Mouse (Mus musculus) hindbrain, embryonic 11.5 days (tissue): ENCODE results near the gene Gm6169. TPM values are rescaled to one million over a fixed set of nuclear protein-coding genes. Genes with fewer than 3 reads are reported as not detected.
"Not testable (repeated sequence)": the region's sequence is repeated elsewhere in the genome, so short reads cannot be mapped to it uniquely, and the experiment has no call there.

Source experiments
- ATAC-seq: fragments of 200-750 bp; cut with Nextera tagmentation; 2 replicates; pipeline ENCODE4 v1.8.0; 2017; ENCODE audit warnings: mild to moderate bottlenecking, moderate TSS enrichment, moderate library complexity; ENCODE audit not compliant: low FRiP score
- DNase-seq: peaks from one replicate; pipeline ENCODE4 v3.0.0-alpha.2; 2015; ENCODE audit warnings: low spot score
- H3K27ac ChIP-seq: fragments of 300-500 bp; sonication (generic); 2 replicates; pipeline ENCODE4 v1.5.1; 2014; ENCODE audit warnings: mild to moderate bottlenecking, low read depth, low read length
- H3K27me3 ChIP-seq: fragments of 300-500 bp; sonication (generic); 2 replicates; pipeline ENCODE4 v1.6.1; 2014; ENCODE audit warnings: mild to moderate bottlenecking, low read length, moderate library complexity, mixed read lengths; ENCODE audit not compliant: control insufficient read depth, insufficient read depth
- H3K36me3 ChIP-seq: fragments of 300-500 bp; sonication (generic); 2 replicates; pipeline ENCODE4 v1.6.1; 2014; ENCODE audit warnings: mild to moderate bottlenecking, low read length, moderate library complexity, mixed read lengths; ENCODE audit not compliant: control insufficient read depth, insufficient read depth
- H3K4me1 ChIP-seq: fragments of 300-500 bp; sonication (generic); replicated peaks from 2 replicates; pipeline ENCODE4 v1.6.1; 2014; ENCODE audit warnings: low read length, mixed read lengths; ENCODE audit not compliant: control insufficient read depth, insufficient read depth
- H3K4me2 ChIP-seq: fragments of 300-500 bp; sonication (generic); replicated peaks from 2 replicates; pipeline ENCODE4 v1.6.1; 2014; ENCODE audit warnings: mild to moderate bottlenecking, low read depth, low read length
- H3K4me3 ChIP-seq: fragments of 300-500 bp; sonication (generic); 2 replicates; pipeline ENCODE4 v1.5.1; 2014; ENCODE audit warnings: low read depth, low read length
- H3K9ac ChIP-seq: fragments of 300-500 bp; sonication (generic); 2 replicates; pipeline ENCODE4 v1.6.1; 2014; ENCODE audit warnings: low read depth, low read length
- H3K9me3 ChIP-seq: fragments of 300-500 bp; sonication (generic); 2 replicates; pipeline ENCODE4 v1.6.1; 2016; ENCODE audit warnings: low read length; ENCODE audit not compliant: control insufficient read depth
- WGBS: fragments of 180-500 bp; shearing (Covaris S2); extraction: QIAGEN DNeasy Blood & Tissue Kit; methylation state at CpG from one replicate; pipeline ENCODE4 v1.1.7; 2014; 5-methylcytosine and 5-hydroxymethylcytosine counted together
- polyA plus RNA-seq: library from polyadenylated mRNA; unstranded; fragments of >200 nt; fragmentation: Nextera tagmentation; extraction: Ambion mirVana; gene quantifications from 2 replicates; pipeline ENCODE4 v1.2.1, GENCODE M21; 2014

The Gm6169 gene
- polyA plus RNA-seq, result 0.64 and 1.6 TPM in 2 replicates

DNA sequence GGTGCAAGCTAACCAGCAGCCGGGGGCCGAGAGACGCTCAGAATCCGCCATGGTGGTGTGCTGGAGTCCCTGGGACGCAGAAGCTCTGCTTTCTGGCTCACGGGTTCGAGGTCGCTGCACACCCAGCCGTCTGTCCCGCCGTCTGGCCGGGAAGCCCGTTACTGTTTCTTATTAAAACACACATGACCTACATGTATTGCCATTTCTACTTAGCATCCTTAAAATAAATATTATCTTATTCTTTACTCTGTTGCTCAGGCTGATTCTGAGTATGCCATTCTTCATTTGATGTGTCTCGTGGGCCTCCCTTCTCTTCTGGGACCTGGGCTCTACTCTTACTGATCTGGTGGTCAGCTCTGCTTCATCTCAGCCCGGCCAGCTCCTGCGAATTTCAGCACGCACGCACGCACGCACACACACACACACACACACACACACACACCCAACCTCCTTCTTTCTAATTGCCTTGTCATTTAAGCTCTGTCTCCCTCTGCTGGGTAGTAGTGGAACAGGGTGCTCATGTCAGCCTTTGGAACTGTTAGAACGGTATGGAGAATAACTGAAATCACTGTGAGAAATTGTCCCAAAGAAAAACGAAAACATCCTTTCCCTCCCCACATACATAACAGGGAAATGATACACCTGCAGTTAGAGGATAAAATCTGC is at the start of gene Gm6169:
Gene Gm6169, minus strand, starts transcription at position 51 of the 666 bp plus-strand sequence.
- ATAC-seq, result no peak

DNA sequence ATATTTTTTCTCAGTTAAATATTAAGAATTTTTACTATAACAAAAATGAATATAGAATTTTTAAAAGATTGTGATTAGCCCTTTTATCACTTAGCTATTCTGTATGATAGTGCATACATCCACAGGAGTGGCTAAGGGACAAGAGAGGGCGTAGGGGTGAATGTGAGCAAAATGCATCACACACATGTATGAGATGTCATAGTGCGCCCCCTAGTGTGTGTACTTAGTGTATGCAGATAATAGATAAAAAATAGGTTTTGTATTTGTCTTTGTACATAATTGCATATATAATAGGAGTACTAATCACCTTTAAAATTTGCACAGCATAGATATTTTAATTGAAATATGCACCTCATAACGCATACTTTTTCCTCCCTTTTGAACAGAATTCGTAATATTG is 46.8 kb upstream of the Gm6169 start:
- H3K36me3 ChIP-seq, result peaks cover 7% of the 10 kb centered on the region; the same call in 1 of the 2 replicates

More for the DNA sequence above, at the start of gene Gm6169:
- H3K9me3 ChIP-seq, result no peaks in the 10 kb centered on the region
- no peaks in the 10 kb centered on the region for H3K4me1 ChIP-seq
- 89% methylated on average over 22 of the region's 22 CpGs for WGBS
- H3K27ac ChIP-seq, result no peak within 1 kb of the TSS
- H3K27me3 ChIP-seq, result no peaks in the 10 kb centered on the region
- H3K4me3 ChIP-seq, result no peak within 1 kb of the TSS
- peak; percentile 71 for DNase-seq
- H3K9ac ChIP-seq, result no peak within 1 kb of the TSS
- no peaks in the 10 kb centered on the region for H3K36me3 ChIP-seq
- no peak within 1 kb of the TSS for H3K4me2 ChIP-seq

DNA sequence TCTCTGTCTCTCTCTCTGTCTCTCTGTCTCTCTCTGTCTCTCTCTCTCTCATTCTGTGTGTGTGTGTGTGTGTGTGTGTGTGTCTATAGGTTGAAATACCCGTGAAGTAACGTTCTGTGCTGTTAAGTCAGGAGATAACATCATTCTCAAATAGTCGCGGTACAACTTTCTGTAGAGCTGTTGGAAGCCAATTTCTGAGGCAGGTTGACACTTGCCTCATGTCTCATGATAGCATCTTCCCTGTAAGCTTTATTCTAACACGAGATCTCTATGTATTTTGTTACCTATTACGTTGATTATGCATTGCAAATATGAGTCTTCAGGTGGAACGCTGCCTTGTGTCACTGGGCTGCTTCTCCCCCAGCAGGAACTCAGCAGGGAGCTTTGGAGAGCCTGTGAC is 43.3 kb upstream of the Gm6169 start:
- Histone ChIP-seq H3K4me2 (no peak overlapping the region), H3K9ac (no peak overlapping the region), H3K27ac (no peak overlapping the region), H3K4me1 (no peaks in the 10 kb centered on the region; the same call in 1 of the 2 replicates), H3K27me3 (no peaks in the 10 kb centered on the region), H3K4me3 (no peak overlapping the region), H3K36me3 (no peaks in the 10 kb centered on the region), H3K9me3 (no peaks in the 10 kb centered on the region)
- WGBS, result 85% methylated on average over 7 of the region's 7 CpGs
- ATAC-seq, result no peak
- DNase-seq, result no peak

More for the DNA sequence above, 46.8 kb upstream of the Gm6169 start:
- Histone ChIP-seq H3K27me3 (no peaks in the 10 kb centered on the region), H3K9ac (no peak overlapping the region), H3K4me1 (no peaks in the 10 kb centered on the region), H3K9me3 (no peaks in the 10 kb centered on the region), H3K27ac (no peak overlapping the region), H3K4me3 (no peak overlapping the region), H3K4me2 (no peak overlapping the region)
- ATAC-seq (no peak), DNase-seq (peak; percentile 68)
- 65% methylated on average over 4 of the region's 4 CpGs for WGBS

DNA sequence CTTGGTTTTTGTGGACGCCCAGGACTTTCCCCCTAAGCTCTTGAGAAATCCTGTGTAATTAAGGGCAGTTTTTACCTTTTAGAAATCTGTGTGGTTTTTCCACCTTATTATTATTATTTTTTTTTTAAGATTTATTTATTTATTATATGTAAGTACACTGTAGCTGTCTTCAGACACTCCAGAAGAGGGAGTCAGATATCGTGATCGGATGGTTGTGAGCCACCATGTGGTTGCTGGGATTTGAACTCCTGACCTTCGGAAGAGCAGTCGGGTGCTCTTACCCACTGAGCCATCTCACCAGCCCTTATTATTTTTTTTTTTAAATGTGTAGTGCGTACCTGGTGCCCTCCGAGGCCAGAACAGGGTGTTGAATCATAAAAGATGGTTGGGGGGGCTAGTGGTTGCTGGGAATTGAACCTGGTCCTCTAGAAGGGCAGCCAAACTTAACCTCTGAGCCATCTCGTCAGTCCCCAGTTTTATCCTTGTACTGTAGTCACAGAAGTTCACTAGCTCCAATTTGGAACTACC is 39.4 kb upstream of the Gm6169 start:
- not testable (repeated sequence) for H3K4me1 ChIP-seq, H3K36me3 ChIP-seq, H3K27me3 ChIP-seq, H3K9me3 ChIP-seq, DNase-seq
- H3K27ac ChIP-seq, result peak overlapping the region; percentile 80; the same call in 1 of the 2 replicates
- ATAC-seq, result peak; percentile 4; the same call in 1 of the 2 replicates
- WGBS, result 38% methylated on average over 8 of the region's 8 CpGs
- H3K4me2 ChIP-seq, result peak overlapping the region; percentile 52
- H3K9ac ChIP-seq, result peak overlapping the region; percentile 92
- peak overlapping the region; percentile 88 for H3K4me3 ChIP-seq

DNA sequence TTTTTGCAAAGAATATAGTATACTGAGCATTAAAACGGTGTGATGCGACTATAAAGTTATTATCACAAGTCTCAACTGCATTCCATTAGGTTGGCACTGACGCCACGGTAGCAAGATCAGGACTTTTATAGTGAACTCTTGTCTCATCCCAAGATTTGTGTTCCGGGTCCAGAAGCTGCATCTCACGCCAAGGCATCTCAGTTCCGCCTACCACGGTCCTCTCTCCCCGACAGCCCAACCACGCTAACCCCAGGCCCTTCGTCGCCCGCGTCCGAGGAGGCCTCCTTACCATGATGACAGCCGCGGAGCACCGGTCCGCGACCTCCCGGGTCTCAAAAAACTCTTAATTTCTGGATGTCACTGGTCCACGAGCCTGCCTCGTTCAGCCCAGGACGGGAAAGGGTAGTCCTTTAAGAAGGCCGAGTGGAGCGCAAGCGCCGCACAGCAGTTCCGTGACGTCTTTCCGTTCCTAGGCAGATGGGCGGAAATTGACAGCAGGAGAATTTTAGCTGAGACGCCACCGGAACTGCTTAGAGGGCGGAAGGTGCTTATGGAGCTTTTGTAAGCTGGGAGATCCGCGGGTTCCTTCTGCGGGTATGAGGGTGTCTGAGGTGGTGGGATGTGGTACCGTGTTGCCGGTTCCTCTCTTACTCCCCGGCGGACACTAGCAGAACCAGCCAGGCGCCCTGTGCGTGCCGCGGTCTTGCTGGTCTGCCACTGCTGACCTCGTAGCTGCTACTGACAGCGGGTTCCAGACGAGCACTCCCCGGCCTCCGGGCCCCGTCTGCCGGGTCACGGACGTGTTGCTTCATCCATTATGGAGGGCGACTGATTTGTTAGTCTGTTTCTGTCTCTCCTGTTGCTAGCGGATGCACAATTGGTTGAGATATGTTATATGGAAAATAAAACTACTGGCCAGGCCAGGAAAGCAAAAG is 38.7 kb upstream of the Gm6169 start, which contains the start of the genes Gfm2 and Nsa2:
Gene Gfm2, plus strand, starts transcription at position 472 of the 935 bp plus-strand sequence.
Gene Nsa2, minus strand, starts transcription at position 472 of the 935 bp plus-strand sequence.
- H3K4me2 ChIP-seq, result peak within 1 kb of the TSS; percentile 59
- H3K27ac ChIP-seq, result peak within 1 kb of the TSS; percentile 80
- H3K4me1 ChIP-seq, result no peaks in the 10 kb centered on the region; the same call in 1 of the 2 replicates
- WGBS, result under 1% methylated on average over 57 of the region's 57 CpGs
- H3K9ac ChIP-seq, result peak within 1 kb of the TSS; percentile 92
- DNase-seq (peak; percentile 92), ATAC-seq (peak; percentile 96)
- peak within 1 kb of the TSS; percentile 88 for H3K4me3 ChIP-seq
- no peaks in the 10 kb centered on the region for H3K9me3 ChIP-seq
- H3K36me3 ChIP-seq, result 0 out of 2 replicates have a peak, but pooled peaks cover 2% of the 10 kb centered on the region
- no peaks in the 10 kb centered on the region for H3K27me3 ChIP-seq

DNA sequence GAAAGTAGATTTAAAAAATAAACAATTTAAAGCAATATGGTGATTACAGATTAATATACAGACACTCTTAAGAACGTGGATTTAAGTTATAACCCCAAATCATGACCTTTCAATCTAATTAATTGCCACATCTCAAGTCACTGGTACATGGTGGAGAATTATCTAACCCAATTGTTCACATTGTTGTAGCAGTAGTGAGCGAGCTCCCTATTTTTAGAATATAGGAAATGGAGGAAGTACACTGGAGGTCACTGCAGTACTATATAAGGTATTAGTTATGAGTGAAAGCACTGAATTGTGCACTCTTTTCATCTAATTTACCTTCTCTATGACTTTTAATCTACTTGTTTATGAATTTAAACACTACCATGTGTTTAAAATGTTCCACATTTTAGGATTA is 31.4 kb upstream of the Gm6169 start:
- not testable (repeated sequence) for H3K9me3 ChIP-seq, H3K36me3 ChIP-seq, DNase-seq, H3K27me3 ChIP-seq, H3K4me1 ChIP-seq, ATAC-seq, H3K4me2 ChIP-seq, H3K27ac ChIP-seq, H3K4me3 ChIP-seq, H3K9ac ChIP-seq
- WGBS, result no CpG with 5 or more reads among the region's 2 CpGs

DNA sequence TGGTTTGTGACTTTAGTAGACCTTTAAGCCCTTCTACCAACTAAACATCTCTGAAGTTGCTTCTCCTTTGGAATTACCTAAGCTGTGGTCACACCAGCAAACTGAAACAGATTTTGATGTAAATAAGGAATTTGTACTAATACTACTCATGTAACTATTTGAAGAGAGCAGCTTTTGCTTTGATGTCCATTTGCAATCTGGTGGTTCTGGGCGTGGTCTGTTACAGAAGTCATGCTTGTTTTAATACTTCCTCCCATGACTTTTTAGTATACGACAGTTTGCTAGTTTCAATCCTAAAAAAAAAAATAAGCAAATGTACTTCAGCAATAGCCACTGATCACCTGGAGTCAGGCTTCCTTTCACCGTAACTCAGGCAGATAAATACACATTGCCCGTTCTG is 30.6 kb upstream of the Gm6169 start:
- H3K9me3 ChIP-seq, H3K27me3 ChIP-seq, DNase-seq, H3K4me2 ChIP-seq, H3K4me1 ChIP-seq, H3K36me3 ChIP-seq, H3K4me3 ChIP-seq, H3K9ac ChIP-seq, H3K27ac ChIP-seq, ATAC-seq: not testable (repeated sequence)
- 94% methylated on average over 2 of the region's 4 CpGs for WGBS

DNA sequence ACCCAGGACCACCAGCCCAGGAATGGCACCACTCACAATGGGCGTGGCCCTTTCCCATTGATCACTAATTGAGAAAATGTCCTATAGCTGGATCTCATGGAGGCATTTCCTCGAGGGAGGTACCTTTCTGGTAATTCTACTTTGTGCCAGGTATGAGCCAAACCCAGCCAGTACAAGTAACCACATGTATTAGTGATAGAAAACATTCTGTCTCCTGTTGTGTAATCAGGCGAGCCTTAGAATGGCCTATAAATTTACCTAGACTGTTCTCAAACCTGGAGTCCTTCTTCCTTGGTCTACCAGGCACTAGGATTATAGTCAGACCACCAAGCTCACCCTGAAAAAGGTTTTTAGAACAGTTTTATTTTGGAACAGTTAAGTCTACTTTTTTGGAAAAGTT is 22.3 kb upstream of the Gm6169 start:
- H3K4me2 ChIP-seq, result no peak overlapping the region
- H3K4me3 ChIP-seq, result no peak overlapping the region
- no peak overlapping the region for H3K9ac ChIP-seq
- no peak overlapping the region for H3K27ac ChIP-seq
- no peaks in the 10 kb centered on the region for H3K36me3 ChIP-seq
- WGBS, result 81% methylated on average over 3 of the region's 3 CpGs
- H3K9me3 ChIP-seq, result no peaks in the 10 kb centered on the region
- ATAC-seq, result no peak
- H3K27me3 ChIP-seq, result no peaks in the 10 kb centered on the region
- DNase-seq, result no peak
- H3K4me1 ChIP-seq, result no peaks in the 10 kb centered on the region
